Mouse (Mus musculus) brain, embryonic 18.5 days (tissue): ENCODE measurements around the gene Rnps1.
A peak's percentile ranks its signal among the peaks of the same experiment; 100 is the strongest.
"Not testable (repeated sequence)": the region's sequence is repeated elsewhere in the genome, so short reads cannot be mapped to it uniquely, and the experiment has no call there.

Experiments
- DNase-seq: peaks from one replicate; pipeline ENCODE4 v3.0.0-alpha.2; 2012; ENCODE audit warnings: low read depth, low spot score

Gene Rnps1

GRCm38 (mm10) chr17:24427170-24427557 lies 12.8 kb downstream of the Rnps1 start:
- DNase-seq: no peak

DNA sequence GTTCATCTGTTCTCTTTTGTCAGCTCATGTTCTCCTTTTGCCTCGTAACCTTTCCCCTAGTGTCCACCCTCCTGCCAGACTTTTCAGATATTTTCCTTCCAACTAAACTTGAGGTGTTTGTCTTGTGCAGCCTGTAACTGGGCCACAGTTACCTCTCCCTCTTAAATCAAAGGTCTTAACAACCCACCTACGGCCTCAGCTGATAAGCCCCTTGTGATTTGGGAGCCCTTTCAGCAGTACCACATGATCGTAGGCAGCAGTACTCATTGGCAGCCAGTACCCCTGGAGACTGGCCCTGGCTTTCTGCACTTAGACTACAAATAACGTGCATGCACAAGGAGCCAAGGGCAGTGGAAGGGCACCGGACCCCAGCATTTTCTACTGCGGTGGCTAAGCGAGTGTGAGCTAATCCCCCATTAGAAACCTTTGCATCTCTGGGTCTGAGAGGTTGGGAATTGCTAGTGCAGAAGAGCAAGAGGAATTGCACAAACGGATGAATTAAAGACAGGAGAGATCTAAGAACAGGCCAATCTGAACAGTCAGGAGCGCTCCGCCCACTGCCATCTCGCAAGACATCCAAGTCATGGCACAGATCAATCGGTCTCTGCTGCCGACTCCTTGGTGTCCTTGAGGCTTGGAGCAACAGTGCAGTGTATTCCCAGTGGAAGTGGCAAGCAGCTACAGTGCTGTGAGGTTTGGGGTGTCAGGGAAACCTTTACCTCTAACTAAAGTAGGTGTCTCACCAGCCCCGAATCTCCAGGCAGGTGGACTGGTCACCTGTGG lies 15.0 kb downstream of the Rnps1 start:
- no peak for DNase-seq

GRCm38 (mm10) chr17:24437016-24437415 lies 22.7 kb downstream of the Rnps1 start:
- no peak for DNase-seq

DNA sequence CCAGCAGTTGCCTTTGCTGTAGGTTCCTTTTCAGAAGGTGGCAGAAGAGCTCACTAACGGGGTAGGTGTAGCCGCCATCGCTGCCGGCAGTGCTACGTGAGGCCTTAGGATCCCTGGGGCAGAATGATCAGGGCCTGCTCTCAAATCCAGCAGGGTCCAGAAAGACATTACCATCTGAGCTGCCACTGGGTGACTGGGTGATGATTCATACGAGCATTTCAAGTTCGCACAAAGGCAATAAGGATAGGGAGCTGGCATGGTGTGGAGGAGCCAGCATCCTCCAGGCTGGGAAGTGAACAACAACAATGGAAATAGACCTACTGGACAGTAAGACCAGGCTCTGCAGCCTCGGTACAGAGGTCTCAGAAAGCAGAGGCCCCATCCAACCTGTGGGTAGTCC lies 26.0 kb downstream of the Rnps1 start:
- DNase-seq: no peak

DNA sequence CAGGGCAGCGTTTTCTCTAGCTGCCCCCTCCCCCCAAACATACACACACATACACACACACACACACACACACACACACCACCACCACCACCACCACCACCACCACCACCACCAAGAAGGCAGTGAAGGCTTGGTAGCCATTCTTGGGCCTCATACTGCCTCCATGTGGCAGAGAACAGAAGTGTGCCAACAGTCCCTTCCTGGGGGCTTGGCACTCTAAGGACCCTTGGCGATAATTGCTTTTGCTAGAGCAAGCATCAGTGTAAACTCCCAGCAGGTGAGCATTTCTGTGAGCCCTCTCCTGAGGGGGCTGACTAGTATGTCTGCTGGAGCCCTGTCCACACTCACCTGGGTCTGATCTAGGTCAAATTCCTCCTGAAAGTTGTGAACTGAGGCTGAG lies 26.8 kb downstream of the Rnps1 start:
- no peak for DNase-seq

- DNase-seq: no peak
Measured at GRCm38 (mm10) chr17:24442107-24442506, 27.7 kb downstream of the Rnps1 start.

DNA sequence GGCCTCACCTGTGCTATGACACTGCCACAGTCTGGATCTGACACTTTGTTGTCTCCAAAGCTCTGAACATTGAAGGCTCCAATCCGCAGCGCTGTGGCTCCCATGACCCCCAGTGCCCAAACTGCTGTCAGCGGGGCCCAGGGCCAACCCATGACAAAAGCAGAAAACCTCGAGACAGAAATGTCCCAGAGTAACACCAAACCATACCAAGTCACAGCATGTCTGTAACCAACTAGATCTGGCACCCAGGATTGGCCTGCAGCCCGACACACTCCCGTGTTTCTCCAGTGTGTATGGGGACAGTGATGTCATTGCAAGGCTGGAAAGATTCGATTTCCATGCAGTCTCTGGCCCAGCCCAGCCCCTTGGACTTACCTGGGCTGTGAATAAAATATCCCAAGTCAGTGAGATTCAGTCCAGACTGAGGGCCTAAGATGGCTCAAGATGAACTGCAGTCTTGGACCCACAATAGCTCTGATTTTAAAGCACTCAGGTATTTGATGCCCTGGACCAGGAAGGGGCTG lies 28.3 kb downstream of the Rnps1 start, which contains the start of gene Dnase1l2:
Gene Dnase1l2, minus strand, starts transcription at position 474 of the 524 bp plus-strand sequence.
- DNase-seq: no peak

GRCm38 (mm10) chr17:24443409-24443808 lies 29.0 kb downstream of the Rnps1 start:
- DNase-seq: no peak

GRCm38 (mm10) chr17:24446590-24446989 lies 32.2 kb downstream of the Rnps1 start:
- no peak for DNase-seq

- DNase-seq: no peak
Measured at GRCm38 (mm10) chr17:24449507-24449906, 35.1 kb downstream of the Rnps1 start.

DNA sequence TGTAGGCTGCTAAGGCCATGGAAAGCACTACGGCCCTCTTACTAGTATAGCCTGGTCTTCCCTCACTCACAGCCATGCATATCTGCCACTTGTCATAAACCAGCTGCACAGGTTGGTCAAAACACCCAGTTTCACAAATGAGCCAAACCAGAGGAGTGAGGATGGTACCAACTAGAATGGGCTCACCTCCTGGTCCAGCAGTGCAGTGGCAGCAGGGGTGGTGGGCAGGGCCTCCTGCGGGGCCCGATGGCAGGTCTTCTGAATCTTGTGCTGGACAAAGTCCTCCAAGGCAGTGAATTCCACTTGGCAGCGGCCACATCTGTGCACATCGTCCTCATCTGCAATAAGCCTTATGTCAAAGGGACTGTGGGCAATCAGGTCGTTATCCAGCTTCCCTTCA lies 36.9 kb downstream of the Rnps1 start:
- no peak for DNase-seq

DNA sequence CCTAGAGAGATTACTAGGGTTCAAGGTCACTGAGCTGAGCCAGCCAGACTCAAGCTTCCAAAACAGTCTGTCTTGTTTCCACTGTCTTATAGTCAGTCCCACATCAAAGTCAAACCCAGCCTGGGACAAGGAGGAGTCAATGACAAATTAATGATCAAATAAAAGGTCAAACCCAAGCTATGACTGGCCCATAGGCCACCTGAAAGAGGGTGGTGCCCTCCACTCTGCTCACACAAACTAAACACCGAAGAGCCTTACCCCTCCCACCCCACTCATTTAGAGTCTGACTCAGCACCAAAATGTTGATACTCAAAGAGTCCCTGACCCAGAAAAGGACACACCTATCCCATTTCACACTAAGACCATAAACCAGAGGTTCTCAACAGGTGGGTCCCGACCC lies 39.0 kb downstream of the Rnps1 start:
- no peak for DNase-seq

GRCm38 (mm10) chr17:24454218-24454755 lies 39.9 kb downstream of the Rnps1 start:
- DNase-seq: no peak

GRCm38 (mm10) chr17:24454756-24455522 lies 40.6 kb downstream of the Rnps1 start:
- DNase-seq: peak; percentile 97

GRCm38 (mm10) chr17:24455523-24456206 lies 41.3 kb downstream of the Rnps1 start:
- DNase-seq: not testable (repeated sequence)

- DNase-seq: no peak
Measured at GRCm38 (mm10) chr17:24461580-24461979, 47.2 kb downstream of the Rnps1 start.

- no peak for DNase-seq
Measured at GRCm38 (mm10) chr17:24462932-24463331, 48.6 kb downstream of the Rnps1 start.

DNA sequence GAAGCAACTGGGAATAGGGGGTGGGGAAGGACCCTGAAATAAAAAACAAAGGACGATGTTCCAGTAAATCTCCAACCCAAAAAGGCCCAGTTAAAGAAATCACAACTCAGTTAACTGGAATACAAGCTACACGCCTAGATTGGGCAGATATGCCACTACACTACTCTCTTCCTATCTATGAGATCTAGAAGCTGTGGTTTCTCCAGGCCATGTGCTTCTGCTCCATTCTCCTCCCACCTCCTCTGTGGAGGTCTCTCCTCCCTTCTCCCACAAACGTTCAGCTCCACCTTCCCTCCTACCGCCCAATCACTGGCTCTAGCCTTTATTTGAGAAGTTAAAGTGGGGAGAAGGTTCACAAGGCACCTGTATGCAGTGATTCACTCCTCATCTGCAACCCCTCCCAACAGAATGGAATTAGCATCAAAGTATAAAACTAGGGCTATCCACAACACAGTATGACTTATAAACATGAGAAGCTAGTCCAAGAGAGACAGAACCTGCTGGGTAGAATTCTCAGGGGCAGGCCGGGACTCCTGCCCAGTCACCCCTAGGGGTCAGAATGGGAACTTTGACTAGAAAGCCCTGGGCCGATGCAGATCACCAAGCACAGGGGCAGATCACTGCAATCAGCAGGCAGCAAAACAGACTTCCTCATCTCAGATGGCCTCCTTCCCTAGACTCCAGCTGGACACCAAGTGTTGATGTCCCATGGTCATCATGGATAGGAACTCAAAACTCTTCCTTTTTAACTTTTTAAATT lies 49.2 kb downstream of the Rnps1 start:
- DNase-seq: no peak

GRCm38 (mm10) chr17:24468636-24469246 lies 54.4 kb downstream of the Rnps1 start:
- no peak for DNase-seq

DNA sequence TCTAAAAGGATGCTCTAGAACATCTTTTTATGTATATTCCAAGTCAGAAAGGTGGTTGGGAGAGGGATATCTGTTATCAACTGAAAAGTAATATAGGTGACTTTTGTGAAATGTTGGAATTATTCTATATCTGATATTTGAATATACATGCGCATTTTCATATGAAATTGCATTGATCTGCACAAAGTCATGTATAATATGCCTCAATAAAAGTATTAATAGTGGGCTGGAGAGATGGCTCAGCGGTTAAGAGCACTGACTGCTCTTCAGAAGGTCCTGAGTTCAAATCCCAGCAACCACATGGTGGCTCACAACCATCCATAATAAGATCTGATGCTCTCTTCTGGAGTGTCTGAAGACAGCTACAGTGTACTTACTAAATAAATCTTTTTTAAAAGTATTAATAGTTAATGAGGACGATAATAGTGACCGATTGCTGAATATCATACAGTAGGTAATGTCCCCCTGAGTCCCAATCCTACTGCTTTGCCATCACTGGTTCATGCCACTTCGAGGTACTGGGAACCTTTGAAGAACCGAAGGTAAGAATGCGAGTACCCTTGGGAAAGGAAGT lies 55.1 kb downstream of the Rnps1 start:
- no peak for DNase-seq
